Mouse (Mus musculus) hindbrain, embryonic 13.5 days (tissue): ENCODE data around the gene Iqsec1. TPM values are rescaled to one million over a fixed set of nuclear protein-coding genes. Genes with fewer than 3 reads are reported as not detected.

Experiments used
- ATAC-seq: fragments of 200-750 bp; cut with Nextera tagmentation; 2 replicates; pipeline ENCODE4 v1.8.0; 2017; ENCODE audit warnings: moderate TSS enrichment; ENCODE audit not compliant: low FRiP score
- H3K27ac ChIP-seq: fragments of 300-500 bp; sonication (generic); 2 replicates; pipeline ENCODE4 v1.5.1; 2015; ENCODE audit warnings: inconsistent platforms, mild to moderate bottlenecking, moderate library complexity
- H3K27me3 ChIP-seq: fragments of 300-500 bp; sonication (generic); 2 replicates; pipeline ENCODE4 v1.6.1; 2015; ENCODE audit warnings: mild to moderate bottlenecking, inconsistent platforms
- H3K36me3 ChIP-seq: fragments of 300-500 bp; sonication (generic); 2 replicates; pipeline ENCODE4 v1.6.1; 2015; ENCODE audit warnings: mild to moderate bottlenecking, inconsistent platforms
- H3K4me1 ChIP-seq: fragments of 300-500 bp; sonication (generic); replicated peaks from 2 replicates; pipeline ENCODE4 v1.6.1; 2015; ENCODE audit warnings: inconsistent platforms
- H3K4me2 ChIP-seq: fragments of 300-500 bp; sonication (generic); 2 replicates; pipeline ENCODE4 v1.6.1; 2015; ENCODE audit warnings: inconsistent platforms, mild to moderate bottlenecking, moderate library complexity
- H3K4me3 ChIP-seq: fragments of 300-500 bp; sonication (generic); 2 replicates; pipeline ENCODE4 v1.5.1; 2015; ENCODE audit warnings: mild to moderate bottlenecking, inconsistent platforms
- H3K9ac ChIP-seq: fragments of 300-500 bp; sonication (generic); 2 replicates; pipeline ENCODE4 v1.6.1; 2015; ENCODE audit warnings: mild to moderate bottlenecking, inconsistent platforms
- H3K9me3 ChIP-seq: fragments of 300-500 bp; sonication (generic); 2 replicates; pipeline ENCODE4 v1.6.1; 2016; ENCODE audit warnings: inconsistent platforms
- WGBS: fragments of 180-500 bp; shearing (Covaris S2); methylation state at CpG from one replicate; pipeline ENCODE4 v1.1.7; 2015; 5-methylcytosine and 5-hydroxymethylcytosine counted together
- polyA plus RNA-seq: library from polyadenylated mRNA; unstranded; fragments of >200 nt; fragmentation: Nextera tagmentation; extraction: Ambion mirVana; gene quantifications from 2 replicates; pipeline ENCODE4 v1.2.1, GENCODE M21; 2015

Gene Iqsec1
- 19.2 and 20.6 TPM in 2 replicates for polyA plus RNA-seq

GRCm38 (mm10) chr6:90988648-90989317, at the start of gene Iqsec1:
Gene Iqsec1, minus strand, starts transcription at chr6:90988685.
- Histone ChIP-seq H3K9ac (peak within 1 kb of the TSS; percentile 85), H3K27ac (peak within 1 kb of the TSS; percentile 62), H3K4me2 (peak within 1 kb of the TSS; percentile 99), H3K36me3 (no peaks in the 10 kb centered on the region), H3K9me3 (peaks cover 22% of the 10 kb centered on the region), H3K4me1 (peaks cover 27% of the 10 kb centered on the region), H3K27me3 (peaks cover 11% of the 10 kb centered on the region; the same call in 1 of the 2 replicates), H3K4me3 (peak within 1 kb of the TSS; percentile 80)
- peak; percentile 93 for ATAC-seq
- 2% methylated on average over 31 of the region's 39 CpGs for WGBS

GRCm38 (mm10) chr6:91028256-91028655, 39.8 kb upstream of the Iqsec1 start:
- no peaks in the 10 kb centered on the region for H3K27me3 ChIP-seq
- peaks cover 53% of the 10 kb centered on the region for H3K36me3 ChIP-seq
- no peak for ATAC-seq
- WGBS = 87% methylated on average over 5 of the region's 5 CpGs
- no peak overlapping the region for H3K9ac ChIP-seq
- 0 out of 2 replicates have a peak, but pooled peaks cover 2% of the 10 kb centered on the region for H3K4me1 ChIP-seq
- no peak overlapping the region for H3K4me3 ChIP-seq
- no peak overlapping the region for H3K4me2 ChIP-seq
- no peak overlapping the region for H3K27ac ChIP-seq
- no peaks in the 10 kb centered on the region for H3K9me3 ChIP-seq

GRCm38 (mm10) chr6:91020810-91021209, 32.3 kb upstream of the Iqsec1 start:
- H3K4me1 ChIP-seq = peaks cover 14% of the 10 kb centered on the region
- H3K4me3 ChIP-seq = no peak overlapping the region
- peak; percentile 76 for ATAC-seq
- H3K27me3 ChIP-seq = no peaks in the 10 kb centered on the region
- no peaks in the 10 kb centered on the region for H3K9me3 ChIP-seq
- H3K36me3 ChIP-seq = peaks cover 45% of the 10 kb centered on the region
- peak overlapping the region; percentile 76 for H3K27ac ChIP-seq
- no peak overlapping the region for H3K4me2 ChIP-seq
- WGBS = 64% methylated on average over 7 of the region's 7 CpGs
- no peak overlapping the region for H3K9ac ChIP-seq

- 89% methylated on average over 7 of the region's 7 CpGs for WGBS
- Histone ChIP-seq H3K9me3 (no peaks in the 10 kb centered on the region), H3K36me3 (peaks cover 44% of the 10 kb centered on the region), H3K9ac (no peak overlapping the region), H3K4me3 (no peak overlapping the region), H3K27ac (no peak overlapping the region), H3K4me1 (peaks cover 23% of the 10 kb centered on the region), H3K27me3 (no peaks in the 10 kb centered on the region), H3K4me2 (no peak overlapping the region)
- ATAC-seq = no peak
These were observed 28.2 kb upstream of the Iqsec1 start for GRCm38 (mm10) chr6:91016600-91017230.

- Histone ChIP-seq H3K4me2 (no peak overlapping the region), H3K36me3 (peaks cover 34% of the 10 kb centered on the region), H3K9me3 (no peaks in the 10 kb centered on the region), H3K9ac (no peak overlapping the region), H3K27me3 (no peaks in the 10 kb centered on the region), H3K27ac (no peak overlapping the region), H3K4me3 (no peak overlapping the region), H3K4me1 (0 out of 2 replicates have a peak, but pooled peaks cover 9% of the 10 kb centered on the region)
- ATAC-seq = no peak
- 56% methylated on average over 9 of the region's 9 CpGs for whole genome bisulfite sequencing
These were observed 25.9 kb upstream of the Iqsec1 start for GRCm38 (mm10) chr6:91014198-91014958.

- Histone ChIP-seq H3K27ac (no peak overlapping the region), H3K4me3 (no peak overlapping the region), H3K4me1 (0 out of 2 replicates have a peak, but pooled peaks cover 9% of the 10 kb centered on the region), H3K27me3 (no peaks in the 10 kb centered on the region), H3K4me2 (no peak overlapping the region), H3K9me3 (no peaks in the 10 kb centered on the region), H3K9ac (no peak overlapping the region), H3K36me3 (peaks cover 22% of the 10 kb centered on the region)
- ATAC-seq = no peak
- 86% methylated on average over 3 of the region's 3 CpGs for WGBS
These were observed 24.0 kb upstream of the Iqsec1 start for GRCm38 (mm10) chr6:91012458-91012857.

GRCm38 (mm10) chr6:91011568-91011967, 23.1 kb upstream of the Iqsec1 start:
- Histone ChIP-seq H3K27me3 (no peaks in the 10 kb centered on the region), H3K4me2 (no peak overlapping the region), H3K27ac (no peak overlapping the region), H3K4me1 (0 out of 2 replicates have a peak, but pooled peaks cover 9% of the 10 kb centered on the region), H3K4me3 (no peak overlapping the region), H3K36me3 (peaks cover 14% of the 10 kb centered on the region), H3K9ac (no peak overlapping the region), H3K9me3 (no peaks in the 10 kb centered on the region)
- WGBS = 81% methylated on average over 4 of the region's 4 CpGs
- ATAC-seq = no peak

GRCm38 (mm10) chr6:91008284-91008830, 19.9 kb upstream of the Iqsec1 start:
- H3K27ac ChIP-seq = no peak overlapping the region
- H3K27me3 ChIP-seq = no peaks in the 10 kb centered on the region
- ATAC-seq = no peak
- no peak overlapping the region for H3K4me2 ChIP-seq
- H3K9me3 ChIP-seq = no peaks in the 10 kb centered on the region
- no peaks in the 10 kb centered on the region; the same call in 1 of the 2 replicates for H3K36me3 ChIP-seq
- H3K4me1 ChIP-seq = 0 out of 2 replicates have a peak, but pooled peaks cover 1% of the 10 kb centered on the region
- no peak overlapping the region for H3K4me3 ChIP-seq
- H3K9ac ChIP-seq = no peak overlapping the region
- WGBS = 94% methylated on average over 3 of the region's 3 CpGs

GRCm38 (mm10) chr6:91007207-91007606, 18.7 kb upstream of the Iqsec1 start:
- ATAC-seq = no peak
- H3K9ac ChIP-seq = no peak overlapping the region
- 64% methylated on average over 2 of the region's 2 CpGs for WGBS
- no peaks in the 10 kb centered on the region for H3K9me3 ChIP-seq
- H3K4me2 ChIP-seq = no peak overlapping the region
- no peak overlapping the region for H3K27ac ChIP-seq
- no peaks in the 10 kb centered on the region for H3K4me1 ChIP-seq
- H3K4me3 ChIP-seq = no peak overlapping the region
- no peaks in the 10 kb centered on the region for H3K36me3 ChIP-seq
- no peaks in the 10 kb centered on the region for H3K27me3 ChIP-seq

- no peak for ATAC-seq
- Histone ChIP-seq H3K27me3 (no peaks in the 10 kb centered on the region), H3K4me2 (no peak overlapping the region), H3K9ac (no peak overlapping the region), H3K27ac (no peak overlapping the region), H3K4me1 (peaks cover 17% of the 10 kb centered on the region), H3K4me3 (no peak overlapping the region), H3K36me3 (no peaks in the 10 kb centered on the region), H3K9me3 (no peaks in the 10 kb centered on the region)
- 85% methylated on average over 2 of the region's 2 CpGs for whole genome bisulfite sequencing
These were observed 15.7 kb upstream of the Iqsec1 start for GRCm38 (mm10) chr6:91004157-91004556.

GRCm38 (mm10) chr6:91003310-91003995, 15.0 kb upstream of the Iqsec1 start:
- no peak for ATAC-seq
- H3K27me3 ChIP-seq = no peaks in the 10 kb centered on the region
- no peaks in the 10 kb centered on the region for H3K9me3 ChIP-seq
- no peaks in the 10 kb centered on the region for H3K36me3 ChIP-seq
- WGBS = 28% methylated on average over 3 of the region's 3 CpGs
- peaks cover 17% of the 10 kb centered on the region for H3K4me1 ChIP-seq
- H3K4me3 ChIP-seq = no peak overlapping the region
- no peak overlapping the region for H3K9ac ChIP-seq
- H3K4me2 ChIP-seq = no peak overlapping the region
- H3K27ac ChIP-seq = no peak overlapping the region
